Mouse (Mus musculus) kidney, postnatal 14 days (tissue): ENCODE measurements around the gene Olfr1308.

ENCODE experiments used
- DNase-seq: peaks from one replicate; pipeline ENCODE4 v3.0.0; 2022; ENCODE audit warnings: mixed read lengths

The Olfr1308 gene

DNA sequence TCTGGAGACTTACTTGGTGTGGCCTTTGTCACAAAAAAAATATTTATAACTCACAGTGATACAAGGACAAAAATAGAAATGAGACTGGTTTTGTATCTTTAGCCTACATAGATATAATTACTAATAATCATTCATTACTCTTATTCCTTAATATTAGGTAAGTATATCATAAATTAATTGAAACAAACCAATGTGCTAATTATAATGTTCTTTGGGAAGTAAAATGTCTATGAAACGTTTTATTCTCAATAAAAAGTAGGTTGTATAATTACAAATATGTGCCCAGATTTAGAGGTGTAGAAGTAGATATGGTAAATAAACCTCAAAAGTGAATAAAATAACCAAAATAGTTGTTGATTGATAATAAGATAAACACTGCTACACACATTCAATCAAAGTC lies at the start of gene Olfr1308:
Gene Olfr1308, minus strand, starts transcription at position 101 of the 400 bp plus-strand sequence.
- DNase-seq = no peak

DNA sequence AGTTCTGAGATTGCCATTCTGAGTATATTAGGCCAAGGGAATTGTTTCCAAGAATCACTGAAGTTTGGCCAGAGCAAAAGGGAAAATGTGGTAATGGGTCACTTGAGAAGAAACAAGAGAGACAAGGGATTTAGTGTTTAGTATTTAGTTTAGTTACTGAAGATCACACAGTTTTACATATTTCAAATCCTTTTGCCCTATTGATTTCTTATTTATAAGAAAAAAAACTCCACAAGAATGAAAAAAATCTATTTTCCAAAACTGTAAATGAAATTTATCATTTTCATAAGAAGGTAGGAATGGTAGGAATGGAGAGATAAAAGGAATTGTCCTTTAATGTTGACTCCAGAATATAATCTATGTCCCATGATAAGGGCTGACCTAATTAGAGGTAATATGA lies 47.9 kb upstream of the Olfr1308 start, which contains the start of gene Olfr1310:
Gene Olfr1310, minus strand, starts transcription at position 101 of the 400 bp plus-strand sequence.
- no peak for DNase-seq

DNA sequence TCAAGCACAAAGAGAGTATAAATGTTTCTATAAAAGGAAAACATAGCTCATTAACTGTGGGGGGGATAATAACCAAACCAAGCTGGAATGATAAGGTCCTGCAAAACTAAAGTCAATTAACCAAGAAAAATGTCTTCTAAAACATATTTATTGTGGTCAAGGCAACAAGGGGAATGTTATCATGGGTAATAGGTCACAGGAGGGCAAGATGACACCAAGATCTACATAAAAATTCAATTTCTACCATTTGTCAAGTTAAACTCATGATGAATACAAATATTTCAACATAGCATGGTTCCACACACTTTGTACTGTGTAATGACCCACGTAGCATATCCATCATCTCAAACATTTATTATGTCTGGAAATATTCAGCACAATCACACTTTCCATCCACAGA lies 25.4 kb upstream of the Olfr1308 start, which contains the start of gene Olfr1309:
Gene Olfr1309, minus strand, starts transcription at position 101 of the 400 bp plus-strand sequence.
- no peak for DNase-seq

DNA sequence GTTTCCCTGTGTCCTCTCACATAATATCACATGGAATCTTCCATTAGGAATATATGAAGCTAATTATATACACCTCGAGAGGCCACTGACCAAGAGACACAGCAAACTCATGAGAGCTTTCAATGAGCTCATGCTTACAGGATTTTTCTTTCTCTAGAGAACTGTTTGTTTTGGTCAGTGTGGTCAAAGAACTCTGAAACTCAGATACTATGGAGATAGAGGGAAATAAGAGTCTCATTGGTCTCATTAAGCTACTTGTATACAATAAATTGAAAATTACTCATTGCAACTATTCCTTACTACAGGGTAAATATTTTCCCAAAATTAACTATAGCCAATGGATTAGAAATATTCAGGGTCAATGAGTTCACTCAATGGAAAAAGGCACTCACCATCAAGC lies 15.4 kb downstream of the Olfr1308 start, which contains the start of gene Olfr1307:
Gene Olfr1307, minus strand, starts transcription at position 101 of the 400 bp plus-strand sequence.
- DNase-seq = no peak

DNA sequence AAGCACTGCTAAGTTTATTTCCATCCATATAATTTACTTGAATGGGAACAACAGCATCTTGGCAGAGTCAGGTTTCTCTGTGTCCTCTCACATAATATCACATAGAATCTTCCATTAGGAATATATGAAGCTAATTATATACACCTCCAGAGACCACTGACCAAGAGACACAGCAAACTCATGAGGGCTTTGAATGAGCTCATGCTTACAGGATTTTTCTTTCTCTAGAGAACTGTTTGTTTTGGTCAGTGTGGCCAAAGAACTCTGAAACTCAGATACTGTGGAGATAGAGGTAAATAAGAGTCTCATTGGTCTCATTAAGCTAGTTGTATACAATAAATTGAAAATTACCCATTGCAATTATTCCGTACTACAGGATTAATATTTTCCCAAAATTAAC lies 48.6 kb downstream of the Olfr1308 start, which contains the start of gene Olfr1306:
Gene Olfr1306, minus strand, starts transcription at position 101 of the 400 bp plus-strand sequence.
- DNase-seq = no peak
